Mouse (Mus musculus): ENCODE results near the gene Cdkn1a. TPM values are rescaled to one million over a fixed set of nuclear protein-coding genes. Genes with fewer than 3 reads are reported as not detected.
A peak's percentile ranks its signal among the peaks of the same experiment; 100 is the strongest.

The Cdkn1a gene
- polyA plus RNA-seq, 1 experiment from 2014 or later, result 148 TPM

DNA sequence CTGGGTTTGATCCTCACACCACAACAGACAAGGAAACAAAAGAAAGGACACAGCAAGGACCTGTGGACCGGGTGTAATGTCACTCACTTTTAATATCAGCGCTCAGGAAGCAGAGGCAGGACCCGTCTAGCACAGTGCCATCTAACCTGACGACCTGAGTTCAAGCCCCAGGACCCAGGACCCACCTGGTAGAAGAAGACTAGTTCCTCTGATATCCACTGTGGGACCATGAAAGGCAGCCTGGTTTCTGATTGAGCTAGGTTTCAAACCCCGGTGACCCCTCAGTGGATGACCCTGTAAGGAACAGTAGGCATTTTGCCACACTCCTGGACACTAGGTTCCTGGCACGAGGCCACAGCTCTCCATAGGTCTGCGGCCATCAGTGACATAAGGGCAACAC is 6.1 kb upstream of the Cdkn1a start:
- H3K9me3 ChIP-seq (replicated peaks; ENCODE audit: control insufficient read depth, low read length, poor library complexity, severe bottlenecking), result no peaks in the 10 kb centered on the region
- 96% methylated on average over 7 of the region's 7 CpGs for WGBS
- ATAC-seq, result no peak
- H3K4me1 ChIP-seq (ENCODE audit: control insufficient read depth, insufficient read depth, low read length), result peaks cover 12% of the 10 kb centered on the region; the same call in 1 of the 2 replicates
- H3K27me3 ChIP-seq (ENCODE audit: control insufficient read depth, insufficient read depth, low read depth, low read length), result no peaks in the 10 kb centered on the region
- no peaks in the 10 kb centered on the region for H3K36me3 ChIP-seq (ENCODE audit: control insufficient read depth, insufficient read depth, low read length)
- H3K4me2 ChIP-seq (ENCODE audit: low read length), result no peak overlapping the region
- no peak overlapping the region for H3K9ac ChIP-seq (ENCODE audit: low read depth, low read length)
- no peak overlapping the region for H3K4me3 ChIP-seq (ENCODE audit: low read depth, low read length)
- H3K27ac ChIP-seq (ENCODE audit: low read length), result no peak overlapping the region

GRCm38 (mm10) chr17:29085266-29085665 is 5.5 kb upstream of the Cdkn1a start:
- H3K4me3 ChIP-seq (ENCODE audit: low read depth, low read length), result no peak overlapping the region
- H3K4me1 ChIP-seq (ENCODE audit: control insufficient read depth, insufficient read depth, low read length), result peaks cover 12% of the 10 kb centered on the region; the same call in 1 of the 2 replicates
- no peaks in the 10 kb centered on the region for H3K36me3 ChIP-seq (ENCODE audit: control insufficient read depth, insufficient read depth, low read length)
- WGBS, result 81% methylated on average over 10 of the region's 10 CpGs
- H3K9ac ChIP-seq (ENCODE audit: low read depth, low read length), result no peak overlapping the region
- no peaks in the 10 kb centered on the region for H3K27me3 ChIP-seq (ENCODE audit: control insufficient read depth, insufficient read depth, low read depth, low read length)
- no peaks in the 10 kb centered on the region for H3K9me3 ChIP-seq (replicated peaks; ENCODE audit: control insufficient read depth, low read length, poor library complexity, severe bottlenecking)
- no peak overlapping the region for H3K27ac ChIP-seq (ENCODE audit: low read length)
- no peak overlapping the region for H3K4me2 ChIP-seq (ENCODE audit: low read length)
- no peak for ATAC-seq

GRCm38 (mm10) chr17:29086916-29087315 is 3.9 kb upstream of the Cdkn1a start:
- no peaks in the 10 kb centered on the region for H3K36me3 ChIP-seq (ENCODE audit: control insufficient read depth, insufficient read depth, low read length)
- no peak overlapping the region for H3K9ac ChIP-seq (ENCODE audit: low read depth, low read length)
- peaks cover 3% of the 10 kb centered on the region; the same call in 1 of the 2 replicates for H3K4me1 ChIP-seq (ENCODE audit: control insufficient read depth, insufficient read depth, low read length)
- H3K4me3 ChIP-seq (ENCODE audit: low read depth, low read length), result no peak overlapping the region
- ATAC-seq, result no peak
- WGBS, result 76% methylated on average over 4 of the region's 4 CpGs
- no peak overlapping the region for H3K4me2 ChIP-seq (ENCODE audit: low read length)
- H3K9me3 ChIP-seq (replicated peaks; ENCODE audit: control insufficient read depth, low read length, poor library complexity, severe bottlenecking), result no peaks in the 10 kb centered on the region
- no peak overlapping the region for H3K27ac ChIP-seq (ENCODE audit: low read length)
- H3K27me3 ChIP-seq (ENCODE audit: control insufficient read depth, insufficient read depth, low read depth, low read length), result no peaks in the 10 kb centered on the region

DNA sequence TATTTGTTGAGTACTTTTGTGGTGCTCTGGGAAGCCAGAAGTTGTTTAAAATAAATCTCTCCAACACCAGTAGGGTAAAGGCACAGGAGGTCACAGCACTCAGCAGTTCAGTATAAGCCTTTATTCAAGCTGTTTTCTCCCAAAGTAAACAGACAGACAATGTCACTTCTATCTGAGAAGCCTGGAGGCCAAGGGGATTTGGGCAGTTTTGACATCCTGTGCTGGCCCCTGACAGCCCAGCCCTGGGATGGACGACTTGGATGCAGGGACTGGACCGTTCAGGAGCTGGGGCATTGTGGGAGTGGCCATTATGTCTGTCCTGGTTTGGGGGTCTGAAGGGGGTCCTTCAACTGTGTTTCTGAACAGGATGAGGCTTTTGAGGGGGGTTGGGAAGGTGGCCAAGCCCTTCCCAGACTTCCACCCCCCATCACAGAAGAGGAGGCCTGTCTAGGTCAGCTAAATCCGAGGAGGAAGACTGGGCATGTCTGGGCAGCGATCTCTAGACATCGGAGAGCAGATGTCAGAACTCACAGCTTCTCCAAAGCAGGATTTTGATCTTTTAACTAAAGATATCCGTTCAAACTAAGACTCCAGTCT is 670 bp downstream of the Cdkn1a start:
- no peaks in the 10 kb centered on the region for H3K36me3 ChIP-seq (ENCODE audit: control insufficient read depth, insufficient read depth, low read length)
- WGBS, result 54% methylated on average over 6 of the region's 6 CpGs
- H3K27ac ChIP-seq (ENCODE audit: low read length), result no peak overlapping the region
- no peak overlapping the region for H3K4me3 ChIP-seq (ENCODE audit: low read depth, low read length)
- no peak overlapping the region for H3K9ac ChIP-seq (ENCODE audit: low read depth, low read length)
- H3K4me2 ChIP-seq (ENCODE audit: low read length), result no peak overlapping the region
- no peak for ATAC-seq
- no peaks in the 10 kb centered on the region for H3K9me3 ChIP-seq (replicated peaks; ENCODE audit: control insufficient read depth, low read length, poor library complexity, severe bottlenecking)
- H3K4me1 ChIP-seq (ENCODE audit: control insufficient read depth, insufficient read depth, low read length), result peaks cover 8% of the 10 kb centered on the region
- no peaks in the 10 kb centered on the region for H3K27me3 ChIP-seq (ENCODE audit: control insufficient read depth, insufficient read depth, low read depth, low read length)

GRCm38 (mm10) chr17:29092497-29092896 is 1.7 kb downstream of the Cdkn1a start:
- no peak for ATAC-seq
- Histone ChIP-seq H3K9ac (ENCODE audit: low read depth, low read length) (no peak overlapping the region), H3K27me3 (ENCODE audit: control insufficient read depth, insufficient read depth, low read depth, low read length) (no peaks in the 10 kb centered on the region), H3K4me3 (ENCODE audit: low read depth, low read length) (no peak overlapping the region), H3K4me1 (ENCODE audit: control insufficient read depth, insufficient read depth, low read length) (peaks cover 8% of the 10 kb centered on the region), H3K4me2 (ENCODE audit: low read length) (no peak overlapping the region), H3K27ac (ENCODE audit: low read length) (no peak overlapping the region), H3K9me3 (replicated peaks; ENCODE audit: control insufficient read depth, low read length, poor library complexity, severe bottlenecking) (no peaks in the 10 kb centered on the region), H3K36me3 (ENCODE audit: control insufficient read depth, insufficient read depth, low read length) (no peaks in the 10 kb centered on the region)
- WGBS, result 59% methylated on average over 5 of the region's 5 CpGs

DNA sequence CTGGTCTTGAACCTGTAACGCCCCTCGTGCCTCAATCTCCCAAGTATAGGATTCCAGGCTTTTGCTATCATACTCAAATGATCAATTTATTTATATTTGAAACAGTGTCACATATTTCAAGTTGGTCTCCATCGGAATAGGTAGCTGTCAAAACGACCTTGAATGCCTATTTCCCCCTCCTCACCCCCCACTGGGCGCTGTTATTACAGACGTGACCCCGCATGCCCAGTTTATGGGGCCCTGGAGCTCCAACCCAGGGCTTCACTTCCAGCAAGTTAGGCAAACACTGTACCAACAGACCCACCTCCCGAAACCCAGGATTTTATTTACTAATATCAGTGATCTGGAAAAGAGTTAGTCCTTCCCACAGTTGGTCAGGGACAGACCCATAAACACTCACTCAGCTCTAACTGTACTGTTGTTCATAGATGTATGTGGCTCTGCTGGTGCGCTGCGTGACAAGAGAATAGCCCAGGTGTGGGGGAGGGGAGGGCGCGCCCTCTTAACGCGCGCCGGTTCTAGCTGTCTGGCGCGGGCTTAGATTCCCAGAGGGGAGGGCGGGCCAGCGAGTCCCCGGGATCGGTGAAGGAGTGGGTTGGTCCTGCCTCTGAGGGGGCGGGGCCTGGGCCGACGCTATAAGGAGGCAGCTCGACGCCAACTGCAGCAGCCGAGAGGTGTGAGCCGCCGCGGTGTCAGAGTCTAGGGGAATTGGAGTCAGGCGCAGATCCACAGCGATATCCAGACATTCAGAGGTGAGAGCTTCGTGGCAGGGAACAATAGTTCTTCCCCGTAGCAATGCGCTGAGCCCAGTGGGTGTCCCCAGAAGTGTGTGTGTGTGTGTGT is 2.6 kb downstream of the Cdkn1a start:
- H3K9ac ChIP-seq (ENCODE audit: low read depth, low read length), result peak overlapping the region; percentile 84
- peaks cover 8% of the 10 kb centered on the region for H3K4me1 ChIP-seq (ENCODE audit: control insufficient read depth, insufficient read depth, low read length)
- peak overlapping the region; percentile 89 for H3K4me2 ChIP-seq (ENCODE audit: low read length)
- H3K9me3 ChIP-seq (replicated peaks; ENCODE audit: control insufficient read depth, low read length, poor library complexity, severe bottlenecking), result no peaks in the 10 kb centered on the region
- ATAC-seq, result peak; percentile 72
- no peaks in the 10 kb centered on the region for H3K36me3 ChIP-seq (ENCODE audit: control insufficient read depth, insufficient read depth, low read length)
- 8% methylated on average over 36 of the region's 36 CpGs for WGBS
- no peaks in the 10 kb centered on the region for H3K27me3 ChIP-seq (ENCODE audit: control insufficient read depth, insufficient read depth, low read depth, low read length)
- H3K4me3 ChIP-seq (ENCODE audit: low read depth, low read length), result peak overlapping the region; percentile 64
- peak overlapping the region; percentile 10; the same call in 1 of the 2 replicates for H3K27ac ChIP-seq (ENCODE audit: low read length)

- H3K4me2 ChIP-seq (ENCODE audit: low read length), result peak overlapping the region; percentile 89
- peak; percentile 13; the same call in 1 of the 2 replicates for ATAC-seq
- peak overlapping the region; percentile 84 for H3K9ac ChIP-seq (ENCODE audit: low read depth, low read length)
- peaks cover 8% of the 10 kb centered on the region for H3K4me1 ChIP-seq (ENCODE audit: control insufficient read depth, insufficient read depth, low read length)
- H3K27me3 ChIP-seq (ENCODE audit: control insufficient read depth, insufficient read depth, low read depth, low read length), result no peaks in the 10 kb centered on the region
- no peaks in the 10 kb centered on the region for H3K9me3 ChIP-seq (replicated peaks; ENCODE audit: control insufficient read depth, low read length, poor library complexity, severe bottlenecking)
- peak overlapping the region; percentile 10; the same call in 1 of the 2 replicates for H3K27ac ChIP-seq (ENCODE audit: low read length)
- peak overlapping the region; percentile 64 for H3K4me3 ChIP-seq (ENCODE audit: low read depth, low read length)
- peaks cover 4% of the 10 kb centered on the region; the same call in 1 of the 2 replicates for H3K36me3 ChIP-seq (ENCODE audit: control insufficient read depth, insufficient read depth, low read length)
- under 1% methylated on average over 24 of the region's 24 CpGs for WGBS
Observed at GRCm38 (mm10) chr17:29093961-29094309, 3.2 kb downstream of the Cdkn1a start.

DNA sequence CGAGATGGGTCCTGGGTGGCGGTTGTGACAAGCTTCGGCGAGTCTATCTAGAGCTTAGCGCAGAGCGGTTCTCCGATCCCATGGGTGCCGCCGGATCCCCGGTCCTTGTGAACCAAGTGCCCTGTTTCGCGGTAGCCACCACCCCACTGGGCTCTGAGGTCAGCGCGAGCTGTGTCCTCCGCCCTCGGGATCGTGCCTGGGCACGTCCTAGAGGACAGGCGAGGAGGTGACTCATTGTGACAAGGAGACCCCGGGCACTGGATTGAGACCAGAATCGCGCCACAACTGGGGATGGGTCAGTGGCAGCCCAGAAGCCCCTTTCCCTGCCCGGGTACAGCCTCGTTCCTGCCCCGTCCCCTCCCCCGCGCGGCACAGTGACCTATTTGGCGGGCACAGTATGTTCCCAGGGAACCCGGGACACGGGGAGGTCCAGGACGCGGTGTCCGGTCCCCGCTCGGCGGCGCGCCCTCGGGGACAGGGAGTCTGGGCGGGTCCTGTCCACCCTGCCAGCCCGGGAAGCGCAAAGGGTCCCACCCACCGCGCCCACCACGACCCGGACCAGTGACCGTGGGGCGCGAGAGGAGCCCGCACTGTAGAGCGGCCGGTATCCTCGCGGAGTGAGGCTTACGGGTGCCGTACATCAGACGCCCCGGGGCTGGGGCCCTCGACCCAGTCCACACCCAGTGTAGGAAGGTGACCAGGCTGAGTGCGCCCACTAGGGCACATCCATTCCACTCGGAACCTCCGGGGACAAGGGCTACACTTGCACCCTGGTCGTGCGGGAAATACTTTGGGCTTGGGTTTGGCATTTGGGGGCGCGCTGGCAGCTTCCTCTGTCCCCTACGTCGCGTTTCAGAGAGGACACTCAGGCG is 3.8 kb downstream of the Cdkn1a start:
- H3K9ac ChIP-seq (ENCODE audit: low read depth, low read length), result peak overlapping the region; percentile 84
- peak overlapping the region; percentile 65 for H3K27ac ChIP-seq (ENCODE audit: low read length)
- no peaks in the 10 kb centered on the region for H3K9me3 ChIP-seq (replicated peaks; ENCODE audit: control insufficient read depth, low read length, poor library complexity, severe bottlenecking)
- no peaks in the 10 kb centered on the region for H3K27me3 ChIP-seq (ENCODE audit: control insufficient read depth, insufficient read depth, low read depth, low read length)
- peaks cover 8% of the 10 kb centered on the region for H3K36me3 ChIP-seq (ENCODE audit: control insufficient read depth, insufficient read depth, low read length)
- peak overlapping the region; percentile 89 for H3K4me2 ChIP-seq (ENCODE audit: low read length)
- H3K4me1 ChIP-seq (ENCODE audit: control insufficient read depth, insufficient read depth, low read length), result peaks cover 8% of the 10 kb centered on the region
- peak; percentile 67 for ATAC-seq
- under 1% methylated on average over 69 of the region's 71 CpGs for WGBS
- peak overlapping the region; percentile 64 for H3K4me3 ChIP-seq (ENCODE audit: low read depth, low read length)
